Mouse (Mus musculus) retina, adult 2 months (tissue): ENCODE measurements around the gene Ctsw.

Experiments
- DNase-seq: peaks from one replicate; pipeline ENCODE4 v3.0.0-alpha.2; 2012; ENCODE audit warnings: low read depth, low spot score

Gene Ctsw

DNA sequence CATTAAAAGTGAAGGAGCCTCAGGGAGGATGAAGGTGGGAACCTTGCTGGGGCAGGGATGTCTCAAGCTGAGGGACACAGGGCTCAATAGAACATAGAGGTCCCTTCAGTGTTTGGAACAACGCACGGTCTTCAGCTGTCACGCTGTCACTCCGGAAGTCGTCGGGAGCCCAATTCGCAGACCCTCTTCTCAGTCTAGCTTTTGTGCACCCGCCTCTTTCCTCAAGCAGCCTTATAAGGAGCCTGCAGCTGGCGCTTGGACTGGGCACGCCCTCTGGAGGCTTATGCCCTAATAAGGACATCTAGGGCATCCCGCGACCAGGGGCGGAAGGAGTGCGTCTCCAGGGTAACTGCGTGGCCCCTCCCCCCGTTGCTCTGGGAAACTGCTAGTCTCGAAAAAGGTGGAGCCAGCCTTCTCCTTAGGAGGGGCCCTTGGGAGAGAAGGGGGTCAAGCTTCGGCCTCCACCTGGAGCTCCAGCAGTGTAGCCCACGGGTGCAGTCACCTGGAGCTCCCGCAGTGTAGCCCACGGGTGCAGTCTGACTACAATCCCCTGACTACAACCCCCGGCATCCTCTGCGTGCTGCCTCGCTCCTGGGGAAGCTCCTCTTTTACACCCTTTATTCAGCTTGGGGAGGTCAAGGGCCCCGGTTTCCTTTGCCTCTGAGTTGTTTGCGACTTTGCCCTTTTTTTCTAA is 20.7 kb upstream of the Ctsw start:
- DNase-seq, result peak; percentile 84

DNA sequence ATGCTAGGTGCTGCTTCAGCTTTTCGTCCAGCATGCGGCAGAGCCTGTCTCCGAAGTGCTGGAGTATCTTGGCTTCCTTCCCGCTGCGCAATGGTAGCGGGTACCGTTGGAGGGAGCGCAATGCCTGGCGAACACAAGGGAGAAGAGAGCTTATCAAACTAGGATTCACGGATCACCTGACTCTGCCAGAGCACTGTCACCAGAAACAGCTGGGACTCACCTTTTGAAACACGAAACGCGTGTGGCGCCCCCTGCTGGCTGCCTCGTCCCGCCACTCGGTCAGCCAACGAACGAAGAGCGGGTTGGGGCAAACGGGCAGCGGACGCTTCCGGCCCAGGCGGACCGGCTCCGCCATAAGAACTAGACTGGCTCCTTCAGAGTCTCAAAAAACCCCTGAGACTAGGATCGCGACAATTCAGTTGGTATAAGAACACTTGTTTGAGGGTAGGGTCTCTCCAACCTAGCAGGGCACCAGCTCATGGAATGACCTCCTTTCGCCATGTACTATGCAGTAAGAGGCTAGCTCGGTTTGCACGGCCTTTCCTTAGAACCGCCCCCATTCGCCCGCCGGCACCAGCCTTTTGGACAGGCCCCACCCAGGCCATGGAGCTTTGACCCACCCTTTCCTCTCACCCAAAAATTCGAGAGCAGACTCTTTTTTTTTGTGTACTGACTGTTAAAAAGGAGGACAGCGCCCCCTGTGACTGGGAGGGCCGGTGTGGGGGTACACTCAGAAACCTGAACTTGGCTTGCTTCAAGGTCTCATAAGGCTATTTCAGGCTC is 19.7 kb upstream of the Ctsw start, which contains the start of gene Mus81:
TSS of gene Mus81 (minus strand) at position 635 of the 783 bp plus-strand sequence.
- peak; percentile 75 for DNase-seq

DNA sequence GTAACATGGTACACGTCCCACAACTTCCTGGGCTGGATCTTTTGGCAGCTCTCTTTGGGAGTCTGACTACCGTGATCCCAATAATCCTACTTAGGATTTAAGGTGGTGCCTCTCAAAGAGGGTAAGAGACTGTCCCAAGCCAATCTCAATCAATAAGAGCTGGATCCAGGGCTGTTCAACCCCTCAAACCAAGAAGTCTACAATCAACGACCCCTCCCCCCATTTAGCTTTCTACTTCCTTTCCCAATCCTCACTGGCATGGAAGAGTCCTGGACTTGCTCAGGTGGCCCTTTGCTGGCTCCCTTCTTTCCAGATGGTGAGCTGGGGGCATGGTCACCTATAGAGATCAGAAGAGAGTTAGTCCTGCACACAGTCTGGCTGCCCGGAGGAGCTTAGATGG is 18.5 kb upstream of the Ctsw start:
- no peak for DNase-seq

DNA sequence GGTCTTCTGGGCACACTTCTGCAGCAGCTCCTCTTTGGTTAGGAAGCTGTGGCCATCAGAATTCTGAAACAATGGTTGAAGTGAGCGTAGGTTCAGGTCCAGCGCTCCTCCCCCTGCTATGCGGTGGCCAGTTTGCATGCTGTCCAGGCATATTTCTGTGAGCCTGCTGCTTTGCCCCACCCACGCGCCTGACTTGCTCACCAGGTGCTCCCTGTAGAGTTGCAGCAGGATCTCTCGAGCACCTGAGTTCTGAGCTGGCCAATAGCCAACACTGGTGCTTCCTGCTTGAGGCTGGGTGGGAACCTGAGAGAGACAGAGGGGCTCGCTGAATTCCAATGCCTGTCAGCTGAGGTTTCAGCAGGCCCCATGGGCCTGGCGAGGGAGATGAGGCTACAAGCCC is 18.0 kb upstream of the Ctsw start:
- no peak for DNase-seq

DNA sequence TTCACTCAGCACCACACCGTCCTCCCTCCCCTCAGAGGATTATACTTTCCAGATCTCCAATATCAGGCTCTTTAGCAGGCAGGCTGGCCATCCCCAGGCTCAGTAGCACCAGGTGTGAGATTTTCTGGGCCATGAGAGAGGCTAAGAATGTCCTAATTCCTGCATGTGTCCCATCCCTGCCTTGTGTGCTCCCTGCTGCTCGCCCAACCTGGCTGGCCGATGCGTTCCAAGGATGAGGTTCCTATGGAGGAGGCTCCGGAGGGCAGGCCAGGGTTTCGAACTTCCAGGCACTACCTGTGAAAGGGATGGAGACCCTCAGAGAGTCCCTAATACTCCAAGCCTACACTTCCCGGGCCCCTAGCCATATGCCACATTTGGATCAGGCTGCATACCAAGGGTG is 17.5 kb upstream of the Ctsw start:
- DNase-seq, result no peak

DNA sequence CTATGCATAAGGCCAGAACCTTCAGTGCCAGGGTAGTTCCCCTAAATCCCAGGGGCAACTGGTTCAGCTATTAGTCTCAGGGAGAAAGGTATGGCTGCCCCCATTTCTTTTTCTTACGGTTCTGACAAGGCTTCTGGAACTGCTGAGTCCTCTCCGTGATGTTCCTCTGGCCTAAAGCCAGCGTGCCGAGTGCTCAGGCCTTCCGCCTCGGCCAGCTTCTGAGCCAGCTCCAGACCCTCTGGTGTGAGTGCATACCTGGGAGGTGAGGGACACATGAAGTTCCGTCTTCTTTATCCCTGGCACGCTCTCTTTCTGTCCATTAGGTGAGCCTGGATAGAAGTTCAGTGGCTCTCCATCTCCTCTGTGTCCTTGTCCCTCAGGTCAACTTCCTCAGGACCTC is 17.1 kb upstream of the Ctsw start:
- no peak for DNase-seq

DNA sequence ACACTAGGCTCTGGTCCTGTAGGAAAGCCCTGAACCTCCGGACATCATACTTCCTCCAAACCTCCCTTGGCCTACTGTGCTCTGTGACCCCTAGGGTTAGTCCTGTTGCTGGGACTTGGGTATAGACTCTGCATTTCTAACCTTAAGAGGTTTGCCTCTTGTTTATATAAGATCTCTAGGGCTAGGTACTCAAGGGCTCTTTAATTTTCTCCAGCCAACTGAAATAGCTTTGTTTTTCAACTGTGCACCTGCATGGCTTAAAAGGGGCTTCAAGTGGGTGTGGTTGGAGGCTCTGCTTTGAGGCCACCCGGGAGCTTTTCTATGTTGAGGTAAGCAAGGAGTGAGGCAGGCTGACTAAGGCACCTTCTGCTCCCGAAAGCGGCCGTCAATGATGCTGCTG is 16.2 kb upstream of the Ctsw start:
- no peak for DNase-seq

DNA sequence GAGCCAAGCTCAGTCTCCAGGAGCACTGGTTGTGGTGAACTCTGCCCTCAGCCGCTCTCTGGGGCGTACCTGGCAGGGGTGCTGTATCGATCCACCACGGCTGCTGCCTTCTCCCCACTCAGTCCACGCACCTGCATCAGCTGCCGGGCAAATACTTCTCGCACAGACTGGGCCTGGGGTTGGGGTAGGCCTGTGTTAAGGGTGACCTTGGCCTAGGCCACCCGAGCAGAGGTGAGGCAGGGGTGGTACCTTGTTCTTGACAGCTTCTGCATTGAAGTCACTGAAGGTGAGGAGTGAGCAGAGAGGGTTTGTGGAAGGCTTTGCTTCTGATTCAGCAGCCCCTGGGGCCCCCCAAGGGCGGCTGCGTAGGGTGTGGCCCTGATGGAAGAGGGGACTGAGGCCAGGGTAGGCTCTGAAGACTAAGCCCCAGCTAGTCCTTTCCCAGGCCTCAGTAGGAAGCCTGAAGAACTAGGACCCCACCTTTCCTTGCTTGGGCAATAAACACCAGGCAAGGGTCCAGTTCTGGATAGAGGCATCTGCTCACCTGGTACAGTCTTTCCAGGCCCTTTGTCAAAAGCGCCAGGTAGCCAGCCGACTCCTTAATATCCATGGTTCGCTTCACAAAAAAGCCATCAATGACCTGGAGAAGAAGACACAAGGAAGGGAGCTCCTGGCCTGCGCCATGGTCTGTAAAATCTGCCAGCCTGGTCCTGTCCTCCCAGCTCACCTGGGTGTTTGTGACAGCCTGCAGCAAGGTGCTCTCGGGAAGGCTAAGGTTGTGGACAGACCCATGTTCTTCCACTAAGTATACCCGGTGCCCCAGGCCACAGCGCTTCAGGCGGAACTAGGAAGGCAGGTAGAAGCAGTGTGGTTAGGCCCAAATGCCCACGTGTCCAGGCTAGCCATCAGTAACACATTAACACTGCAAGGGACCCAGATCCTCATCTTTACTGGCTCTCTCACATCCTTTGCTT is 15.4 kb upstream of the Ctsw start:
- no peak for DNase-seq

DNA sequence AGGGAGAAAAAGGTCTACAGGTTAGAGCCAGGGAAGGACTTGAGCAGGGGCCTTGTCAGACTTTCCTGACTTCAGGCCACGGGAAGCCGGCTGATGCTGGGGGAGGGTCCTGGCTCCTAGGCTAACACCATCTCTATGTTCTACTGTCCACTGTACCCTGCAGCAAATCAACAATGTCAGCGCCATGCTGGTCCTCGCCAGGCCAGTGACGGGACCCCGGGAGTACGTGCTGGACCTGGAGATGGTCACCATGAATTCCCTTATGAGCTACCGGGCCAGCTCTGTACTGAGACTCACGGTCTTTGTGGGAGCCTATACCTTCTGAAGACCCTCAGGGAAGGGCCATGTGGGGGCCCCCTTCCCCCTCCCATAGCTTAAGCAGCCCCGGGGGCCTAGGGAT is 13.1 kb upstream of the Ctsw start:
- no peak for DNase-seq

DNA sequence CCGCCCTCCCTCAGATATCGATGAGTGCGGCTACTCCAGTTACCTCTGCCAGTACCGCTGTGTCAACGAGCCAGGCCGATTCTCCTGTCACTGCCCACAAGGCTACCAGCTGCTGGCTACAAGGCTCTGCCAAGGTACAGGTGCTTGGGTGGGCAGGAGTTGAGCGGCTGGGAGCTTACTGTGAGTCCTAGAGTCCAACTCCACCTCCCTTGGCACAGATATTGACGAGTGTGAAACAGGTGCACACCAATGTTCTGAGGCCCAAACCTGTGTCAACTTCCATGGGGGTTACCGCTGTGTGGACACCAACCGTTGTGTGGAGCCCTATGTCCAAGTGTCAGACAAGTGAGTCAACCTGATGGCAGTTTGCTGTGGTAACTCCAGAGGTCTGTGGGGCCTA is 11.7 kb upstream of the Ctsw start:
- DNase-seq, result no peak

DNA sequence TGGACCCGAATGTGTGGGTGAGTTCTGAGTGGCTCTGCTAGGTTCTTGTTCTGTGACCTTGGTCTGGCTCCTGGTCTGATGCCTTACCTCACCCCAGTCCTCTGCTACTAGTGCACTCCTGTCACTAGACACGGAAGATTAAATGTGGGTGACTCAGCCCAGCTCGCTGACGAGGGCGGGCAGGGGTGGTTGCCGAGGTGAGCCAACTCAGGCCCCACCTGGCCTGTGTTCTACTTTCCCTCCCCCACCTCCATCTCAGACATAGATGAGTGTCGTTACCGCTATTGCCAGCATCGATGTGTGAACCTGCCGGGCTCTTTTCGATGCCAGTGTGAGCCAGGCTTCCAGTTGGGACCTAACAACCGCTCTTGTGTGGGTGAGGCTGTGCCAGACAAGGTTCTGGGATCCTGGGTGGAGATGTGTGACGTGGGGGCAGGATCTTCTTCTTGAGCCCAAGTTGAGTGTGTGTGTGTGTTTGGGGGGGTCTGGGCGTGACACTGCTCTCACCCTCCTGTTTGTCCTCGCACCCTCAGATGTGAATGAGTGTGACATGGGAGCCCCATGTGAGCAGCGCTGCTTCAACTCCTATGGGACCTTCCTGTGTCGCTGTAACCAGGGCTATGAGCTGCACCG is 9.5 kb upstream of the Ctsw start:
- DNase-seq, result no peak

DNA sequence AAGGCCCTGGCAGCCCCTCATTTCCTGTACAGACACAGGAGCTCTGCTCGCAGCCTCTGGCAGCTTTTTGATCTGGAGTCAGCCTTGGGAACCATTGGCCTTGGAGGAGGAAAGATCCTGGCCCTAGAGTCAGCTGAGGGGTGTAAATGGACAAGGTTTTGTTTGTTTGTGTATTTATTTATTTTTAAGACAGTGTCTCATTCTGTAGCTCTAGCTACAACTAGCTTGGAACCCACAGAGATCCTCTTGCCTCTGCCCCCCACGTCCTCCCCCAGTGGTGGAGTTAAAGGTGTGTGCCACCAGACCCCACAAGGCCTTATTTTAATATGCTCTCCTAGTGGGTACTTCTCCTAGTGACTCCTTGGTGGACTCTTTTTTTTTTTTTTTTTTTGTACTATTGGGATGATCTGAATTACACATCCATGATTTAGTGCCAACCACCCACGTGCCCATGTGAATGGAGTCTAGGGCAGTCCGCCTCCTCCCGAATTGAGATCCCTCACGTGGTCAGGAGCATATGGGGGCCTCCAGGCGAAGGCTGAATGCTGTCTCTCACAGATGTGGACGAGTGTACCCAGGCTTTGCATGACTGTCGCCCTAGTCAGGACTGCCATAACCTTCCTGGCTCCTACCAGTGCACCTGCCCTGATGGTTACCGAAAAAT is 8.8 kb upstream of the Ctsw start:
- no peak for DNase-seq

DNA sequence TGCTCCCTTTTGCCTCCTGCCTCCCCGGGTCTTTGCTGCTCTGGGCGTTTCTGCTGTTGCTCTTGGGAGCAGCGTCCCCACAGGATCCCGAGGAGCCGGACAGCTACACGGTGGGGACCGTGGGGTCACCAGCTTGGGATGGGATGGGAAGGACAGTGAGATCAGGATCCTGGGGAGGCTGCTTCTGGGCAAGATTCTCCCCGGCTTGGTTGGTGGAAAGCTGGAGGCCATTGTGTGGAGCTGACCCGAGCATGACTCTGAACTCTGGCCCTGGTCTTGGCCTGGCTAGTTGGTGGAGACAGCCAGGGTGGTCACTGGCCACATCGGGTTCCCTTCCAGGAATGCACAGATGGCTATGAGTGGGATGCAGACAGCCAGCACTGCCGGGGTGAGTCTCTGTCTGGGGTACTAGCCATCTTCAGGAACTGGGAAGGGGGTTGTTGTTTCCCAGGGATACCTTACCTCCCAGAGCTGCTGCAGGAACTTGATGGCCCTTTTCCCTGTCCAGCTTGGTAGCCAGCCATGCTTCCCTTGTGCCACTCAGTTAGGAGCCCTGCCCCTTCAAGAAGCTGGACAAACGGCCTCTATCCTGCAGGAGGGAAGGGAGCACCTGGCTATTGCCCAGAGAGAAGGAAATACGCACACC is 6.9 kb upstream of the Ctsw start:
- DNase-seq, result no peak

DNA sequence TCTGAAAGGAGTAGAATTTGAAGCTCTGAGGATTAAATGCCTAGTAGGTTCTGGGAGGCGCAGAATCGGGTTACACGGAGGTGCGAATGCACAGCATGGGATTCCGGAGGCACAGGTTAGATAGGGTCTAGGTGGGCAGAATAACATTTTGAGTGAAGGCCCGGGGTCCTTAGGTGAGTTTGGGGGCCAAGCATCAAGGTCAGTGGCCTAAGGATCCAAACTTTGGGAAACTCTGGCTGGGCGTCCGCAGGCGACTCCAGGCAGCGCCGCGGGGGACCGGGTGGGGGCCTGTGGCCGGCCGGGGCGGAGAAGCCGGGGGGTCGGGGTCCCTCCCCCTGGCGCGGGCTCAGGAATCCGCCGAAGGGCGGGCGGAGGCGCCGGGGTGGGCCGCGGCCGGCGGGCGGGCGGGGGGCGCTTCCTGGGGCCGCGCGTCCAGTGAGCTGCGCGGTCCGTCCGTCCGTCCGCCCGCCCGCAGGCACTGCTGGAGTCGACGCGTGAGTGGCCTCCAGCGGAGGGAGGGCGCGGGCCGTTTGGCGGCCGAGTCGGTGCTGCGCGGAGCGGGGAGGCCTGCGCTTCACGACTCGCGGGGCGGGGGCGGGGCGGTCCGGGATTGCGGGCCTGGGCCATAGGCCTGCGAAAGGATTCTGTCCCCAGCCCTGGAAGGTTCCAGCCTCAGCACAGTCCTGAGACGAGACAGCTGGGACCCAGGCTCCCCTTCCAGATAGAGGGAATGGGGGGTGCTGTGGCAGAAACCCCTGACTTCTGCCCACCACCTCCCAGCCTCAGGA is 6.2 kb upstream of the Ctsw start:
- DNase-seq, result no peak

DNA sequence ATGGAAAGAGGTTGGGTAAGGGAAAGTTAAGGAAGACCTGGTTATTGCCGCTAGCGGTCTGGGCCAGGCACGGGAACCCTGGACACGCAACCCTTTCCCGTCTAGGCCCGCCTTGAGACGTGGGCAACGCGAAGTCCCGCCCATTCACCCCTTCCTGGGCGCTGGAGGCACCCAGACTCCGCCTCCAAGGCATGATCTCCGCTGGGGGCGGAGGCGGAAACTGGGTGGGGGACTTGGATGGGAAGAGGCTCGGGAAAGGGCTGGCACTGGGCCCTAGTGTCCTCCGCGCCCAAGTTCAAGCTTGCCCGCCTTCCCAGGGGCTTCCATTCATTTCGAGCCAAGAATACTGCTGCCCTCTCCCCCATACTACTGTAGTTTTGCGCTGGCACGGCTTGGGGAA is 5.4 kb upstream of the Ctsw start, which contains the start of gene Efemp2:
TSS of gene Efemp2 (plus strand) at position 235 of the 400 bp plus-strand sequence.
- no peak for DNase-seq

DNA sequence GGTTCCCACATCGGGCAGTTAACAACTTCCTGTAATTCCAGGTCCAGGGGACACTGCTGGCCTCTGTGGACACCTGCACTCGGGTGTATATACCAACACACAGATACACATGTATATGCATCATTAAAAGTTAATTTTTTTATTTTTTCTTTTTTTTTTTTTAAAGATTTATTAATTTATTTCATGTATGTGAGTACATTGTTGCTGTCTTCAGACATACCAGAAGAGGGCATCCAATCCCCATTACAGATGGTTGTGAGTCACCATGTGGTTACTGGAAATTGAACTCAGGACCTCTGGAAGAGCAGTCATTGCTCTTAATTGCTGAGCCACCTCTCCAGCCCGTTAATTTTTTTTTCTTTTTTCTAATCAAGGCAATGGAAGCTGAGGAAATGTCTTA is 4.5 kb upstream of the Ctsw start:
- no peak for DNase-seq

DNA sequence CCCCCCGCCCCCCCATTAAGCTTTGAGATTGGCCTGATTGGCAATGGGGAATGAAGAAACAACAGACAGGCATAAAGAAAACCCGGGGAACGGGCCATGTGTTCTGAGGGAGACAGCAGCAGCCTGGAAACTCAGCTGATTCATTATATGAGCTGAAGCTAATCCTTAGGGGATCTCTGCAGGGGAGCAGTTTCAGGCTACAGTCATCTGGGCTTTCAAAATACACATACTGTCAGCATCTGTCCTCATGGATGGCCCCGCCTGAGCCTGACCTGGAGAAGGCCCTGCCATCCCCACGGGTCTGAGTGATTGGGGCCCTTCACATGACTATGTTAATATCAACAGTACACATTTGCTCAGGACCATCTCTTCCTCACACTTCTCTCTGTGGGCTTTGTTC is 3.5 kb upstream of the Ctsw start:
- DNase-seq, result no peak

DNA sequence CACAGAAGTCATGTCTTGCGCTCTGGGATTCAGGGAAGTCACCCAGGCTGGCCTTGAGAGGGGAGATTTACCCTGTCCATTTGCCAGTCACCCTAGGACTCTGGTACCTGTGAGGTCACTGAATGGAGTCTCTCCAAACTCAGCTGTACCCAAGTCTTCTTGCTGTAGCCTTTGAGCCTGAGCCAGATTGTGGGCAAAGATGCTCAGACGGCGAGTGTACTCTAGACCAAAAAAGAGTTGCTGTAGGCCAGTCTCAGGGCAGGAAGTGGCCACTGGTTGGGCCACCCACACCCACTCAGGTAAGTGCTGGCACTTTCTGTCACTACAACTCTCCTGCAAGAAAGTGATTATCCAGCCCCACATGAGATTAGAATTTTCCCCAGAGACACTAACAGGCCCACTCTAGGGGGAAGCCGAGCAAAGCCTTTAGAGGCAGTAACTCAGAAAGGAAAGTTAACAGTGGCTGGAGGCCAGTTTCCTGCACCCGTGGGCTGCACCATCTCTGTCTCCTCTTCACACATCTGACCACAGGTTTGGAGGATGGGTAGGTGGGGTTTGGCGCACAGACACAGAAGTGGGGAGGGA is 1.3 kb downstream of the Ctsw start:
- DNase-seq, result no peak

DNA sequence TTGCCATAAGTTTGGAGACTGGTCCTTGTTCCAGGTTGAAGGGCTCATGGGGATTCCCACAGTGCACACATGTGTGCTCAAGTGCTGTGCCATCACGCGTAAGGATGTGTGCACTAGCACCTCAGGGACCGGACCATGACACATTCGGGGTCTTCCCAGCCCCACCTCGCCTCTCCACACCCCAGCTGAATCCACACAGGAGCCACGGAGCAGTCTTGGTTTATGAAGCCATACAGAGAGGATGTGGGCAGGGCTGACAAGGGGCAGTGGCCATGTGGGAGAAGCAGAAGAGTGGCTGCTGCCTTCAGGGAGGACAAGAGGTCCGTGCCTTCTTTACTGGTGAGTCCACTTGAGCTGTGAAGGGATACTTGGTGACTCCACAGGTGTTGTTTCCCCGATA is 3.3 kb downstream of the Ctsw start:
- DNase-seq, result no peak
